ENCODE assay signal across 8 mouse cellular contexts in genomic region chrX:103821195-103821831, GRCm38 (mm10). TPM values are rescaled to one million over a fixed set of nuclear protein-coding genes. Genes with fewer than 3 reads are reported as not detected.
A peak's percentile ranks its signal among the peaks of the same experiment; 100 is the strongest.
DNase-seq lines count a peak whose midpoint lies in the region; ATAC-seq and TF ChIP-seq lines count a peak whose summit lies in the region.

No protein-coding gene starts in this region.

- DNase-seq in cerebellum, adult 11-12 months, result peak; percentile 16
- DNase-seq in cerebellum, adult 8-10 months, result no peak
- DNase-seq in testis, postnatal 10 days (ENCODE audit: low spot score), result no peak
- DNase-seq in hindbrain, embryonic 11.5 days (ENCODE audit: low spot score), result peak; percentile 41
- no peak for DNase-seq in liver, embryonic 14.5 days (ENCODE audit: low read depth in 3 of 3, low spot score in 3 of 3)
- DNase-seq in ovary, adult 18-20 months (ENCODE audit: low spot score), result no peak

- peak; percentile 70 for ATAC-seq in hindbrain, embryonic 11.5 days (ENCODE audit: low FRiP score)
- ATAC-seq in liver, embryonic 14.5 days (ENCODE audit: insufficient read depth), result 0 out of 2 replicates have a peak, but pooled peaks have one; percentile 6

- H3K4me2 ChIP-seq in hindbrain, embryonic 11.5 days (replicated peaks; ENCODE audit: low read depth, low read length), result peak overlapping the region; percentile 74
- peak overlapping the region; percentile 47 for H3K4me2 ChIP-seq in liver, embryonic 14.5 days (ENCODE audit: low read depth)

- peaks cover 8% of the 10 kb centered on the region; the same call in 1 of the 2 replicates for H3K4me1 ChIP-seq in testis, adult 2 months (ENCODE audit: control insufficient read depth, insufficient read depth, low read length)
- H3K4me1 ChIP-seq in hindbrain, embryonic 11.5 days (replicated peaks; ENCODE audit: control insufficient read depth, insufficient read depth, low read length), result no peaks in the 10 kb centered on the region
- H3K4me1 ChIP-seq in liver, embryonic 14.5 days (replicated peaks; ENCODE audit: control insufficient read depth in 2 of 2, insufficient read depth in 2 of 2, low read length in 1 of 2), result no peaks in the 10 kb centered on the region
- H3K4me1 ChIP-seq in olfactory bulb, adult 2 months (ENCODE audit: control insufficient read depth, insufficient read depth, low read length), result peaks cover 10% of the 10 kb centered on the region; the same call in 1 of the 2 replicates

- 15% methylated on average over 29 of the region's 37 CpGs for WGBS in hindbrain, embryonic 11.5 days
- WGBS in liver, embryonic 14.5 days (ENCODE audit: insufficient replicate concordance), result 19% methylated on average over 37 of the region's 37 CpGs
- WGBS in olfactory bulb, adult 2 months, result 22% methylated on average over 30 of the region's 37 CpGs

- TF ChIP-seq CTCF in testis, adult 2 months (IDR thresholded peaks at IDR 0.05; ENCODE audit: control insufficient read depth, insufficient read depth, insufficient replicate concordance, low read depth, low read length), result no peak
- no peak for TF ChIP-seq CTCF in liver, embryonic 14.5 days (IDR thresholded peaks at IDR 0.05; ENCODE audit: low read depth)
- TF ChIP-seq CTCF in olfactory bulb, adult 2 months (IDR thresholded peaks at IDR 0.05; ENCODE audit: insufficient read depth, low read depth, low read length), result no peak

- H3K9ac ChIP-seq in hindbrain, embryonic 11.5 days (ENCODE audit: low read depth, low read length), result peak overlapping the region; percentile 44
- no peak overlapping the region for H3K9ac ChIP-seq in liver, embryonic 14.5 days (replicated peaks)

- H3K27me3 ChIP-seq in testis, adult 2 months (ENCODE audit: control insufficient read depth, insufficient read depth, low read length), result no peaks in the 10 kb centered on the region
- H3K27me3 ChIP-seq in hindbrain, embryonic 11.5 days (ENCODE audit: control insufficient read depth, insufficient read depth, low read length), result peaks cover 45% of the 10 kb centered on the region
- peaks cover 12% of the 10 kb centered on the region for H3K27me3 ChIP-seq in liver, embryonic 14.5 days (ENCODE audit: control insufficient read depth, insufficient read depth, low read length)

- TF ChIP-seq POLR2A in testis, adult 2 months (IDR thresholded peaks at IDR 0.05; ENCODE audit: control insufficient read depth, low read depth, low read length), result no peak
- no peak for TF ChIP-seq POLR2A in olfactory bulb, adult 2 months (IDR thresholded peaks at IDR 0.05; ENCODE audit: insufficient read depth, low read depth, low read length)

- H3K36me3 ChIP-seq in testis, adult 2 months (ENCODE audit: control insufficient read depth, insufficient read depth, low read length), result no peaks in the 10 kb centered on the region
- H3K36me3 ChIP-seq in hindbrain, embryonic 11.5 days (ENCODE audit: control insufficient read depth, insufficient read depth, low read length), result no peaks in the 10 kb centered on the region
- no peaks in the 10 kb centered on the region for H3K36me3 ChIP-seq in liver, embryonic 14.5 days (replicated peaks; ENCODE audit: control insufficient read depth, insufficient read depth, low read depth)

- H3K4me3 ChIP-seq in testis, adult 2 months (ENCODE audit: control insufficient read depth, low read depth, low read length), result peak overlapping the region; percentile 71
- peak overlapping the region; percentile 42 for H3K4me3 ChIP-seq in hindbrain, embryonic 11.5 days (ENCODE audit: low read depth, low read length)
- H3K4me3 ChIP-seq in liver, embryonic 14.5 days (ENCODE audit: insufficient read depth in 1 of 2, low read depth in 2 of 2, low read length in 2 of 2), result peak overlapping the region; percentile 47
- H3K4me3 ChIP-seq in olfactory bulb, adult 2 months (ENCODE audit: insufficient read depth, low read depth, low read length), result peak overlapping the region; percentile 71

- H3K9me3 ChIP-seq in hindbrain, embryonic 11.5 days (ENCODE audit: control insufficient read depth, low read length), result no peaks in the 10 kb centered on the region
- H3K9me3 ChIP-seq in liver, embryonic 14.5 days (ENCODE audit: control insufficient read depth, low read length), result no peaks in the 10 kb centered on the region

- no peak overlapping the region for H3K27ac ChIP-seq in testis, adult 2 months (ENCODE audit: control insufficient read depth, insufficient read depth, low read depth, low read length)
- no peak overlapping the region for H3K27ac ChIP-seq in hindbrain, embryonic 11.5 days (ENCODE audit: low read depth, low read length)
- H3K27ac ChIP-seq in liver, embryonic 14.5 days, result no peak overlapping the region
- no peak overlapping the region for H3K27ac ChIP-seq in olfactory bulb, adult 2 months (ENCODE audit: insufficient read depth, low read depth, low read length)

- no peak for TF ChIP-seq EP300 in liver, embryonic 14.5 days (IDR thresholded peaks at IDR 0.05; ENCODE audit: low read depth)

RNA-seq across cellular contexts. Expression of gene Slc16a2, which starts 0.5 kb away (rescaled TPM):
- 1.7 and 2.8 TPM in 2 replicates for polyA plus RNA-seq in testis, adult 2 months (2012; rRNA removed)
- 12.7 and 14.7 TPM in 2 replicates for polyA plus RNA-seq in hindbrain, embryonic 11.5 days (2014; fragmentation: Nextera tagmentation; extraction: Ambion mirVana)
- polyA plus RNA-seq in liver, embryonic 14.5 days (2012; rRNA removed), result 4.2 and 5.2 TPM in 2 replicates
- polyA plus RNA-seq in liver, embryonic 14.5 days (2014; fragmentation: Nextera tagmentation; extraction: Ambion mirVana), result 7.5 and 8.2 TPM in 2 replicates
- not detected in 2 replicates for polyA plus RNA-seq in olfactory bulb, adult 2 months (2012; ENCODE audit: insufficient read depth, insufficient read length, low replicate concordance, missing spikeins)

Comparison
In these comparisons a context has a peak if more than half of its experiments do, and no peak if none do; other contexts are left out.
1. DNase-seq: peak in cerebellum, adult 11-12 months (single experiment) and hindbrain, embryonic 11.5 days (single experiment); none in cerebellum, adult 8-10 months (single experiment), testis, postnatal 10 days (single experiment), liver, embryonic 14.5 days (0 of 3) and ovary, adult 18-20 months (single experiment).
2. Peak in every context shown above with its lines, with median percentiles within 50 percentile points of each other: H3K4me3 ChIP-seq.